Mouse (Mus musculus): Measurements from ENCODE around the gene Fshr. TPM values are rescaled to one million over a fixed set of nuclear protein-coding genes. Genes with fewer than 3 reads are reported as not detected.

Gene Fshr
- polyA plus RNA-seq, 3 experiments from 2014 or later: not detected

DNA sequence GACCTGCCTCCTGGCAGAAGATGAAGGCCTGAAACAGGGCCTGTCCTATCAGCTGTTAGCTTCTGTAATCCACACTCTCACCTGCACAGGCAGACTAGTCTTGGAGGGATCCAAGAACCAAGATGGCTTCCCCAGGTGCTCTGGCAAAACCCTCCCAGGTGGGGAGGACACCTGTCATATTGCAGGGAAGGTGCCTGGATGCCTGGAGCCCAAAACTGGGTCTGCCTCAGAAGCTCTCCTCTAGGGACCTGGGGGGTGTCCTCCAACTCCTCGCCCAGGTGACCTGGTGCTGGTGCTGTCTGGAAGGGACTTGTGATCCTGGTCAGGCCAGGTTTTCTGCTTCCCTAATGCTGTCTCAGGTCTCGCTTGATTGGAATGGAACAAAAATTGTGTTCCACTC lies 167.5 kb downstream of the Fshr start:
- no peak for ATAC-seq

- ATAC-seq: no peak
These were observed 181.0 kb downstream of the Fshr start for GRCm38 (mm10) chr17:89019518-89019917.

DNA sequence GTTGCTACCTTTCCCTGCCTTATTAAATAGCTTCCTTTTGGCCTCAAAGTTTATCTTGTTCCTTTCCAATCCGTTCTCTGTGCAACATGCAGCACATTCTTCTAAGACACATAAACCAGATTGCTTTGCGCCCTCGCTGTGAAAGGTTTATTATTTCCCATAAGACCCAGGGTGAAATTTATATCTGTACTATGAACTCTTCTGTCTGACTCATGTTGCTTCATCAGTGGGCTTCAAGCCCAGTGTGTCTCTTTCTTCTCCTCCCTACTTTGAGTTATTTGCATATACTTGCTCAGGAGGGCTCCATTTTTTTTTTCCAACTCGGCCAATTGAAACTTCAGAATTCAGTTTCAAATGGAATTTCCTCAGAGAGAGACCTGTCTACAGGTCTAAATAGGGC lies 183.5 kb downstream of the Fshr start:
- ATAC-seq: no peak

- ATAC-seq: no peak
These were observed 186.8 kb downstream of the Fshr start for GRCm38 (mm10) chr17:89013691-89014090.

- no peak for ATAC-seq
These were observed 191.4 kb downstream of the Fshr start for GRCm38 (mm10) chr17:89009117-89009516.

DNA sequence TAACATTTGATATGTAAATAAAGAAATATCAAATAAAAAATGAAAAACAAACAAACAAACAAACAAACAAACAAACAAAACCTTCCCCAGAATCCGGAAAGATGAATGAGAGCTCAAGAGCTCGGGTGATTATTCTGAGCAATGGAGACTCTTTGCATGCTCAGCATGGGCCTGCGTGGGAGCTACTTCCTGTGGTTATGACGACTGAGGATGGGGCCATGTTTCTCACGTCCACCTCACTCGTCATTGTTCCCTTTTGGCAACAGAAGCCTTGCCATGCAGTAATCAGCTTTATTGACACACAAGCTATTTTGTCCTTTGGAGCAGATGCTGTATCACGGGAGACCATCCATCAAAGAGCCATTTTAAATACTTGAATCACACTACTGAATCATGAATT lies 191.8 kb downstream of the Fshr start:
- ATAC-seq: no peak

- no peak for ATAC-seq
These were observed 194.5 kb downstream of the Fshr start for GRCm38 (mm10) chr17:89005959-89006358.

GRCm38 (mm10) chr17:88999907-89000306 lies 200.6 kb downstream of the Fshr start:
- ATAC-seq: no peak

GRCm38 (mm10) chr17:88998243-88998642 lies 202.2 kb downstream of the Fshr start:
- no peak for ATAC-seq

DNA sequence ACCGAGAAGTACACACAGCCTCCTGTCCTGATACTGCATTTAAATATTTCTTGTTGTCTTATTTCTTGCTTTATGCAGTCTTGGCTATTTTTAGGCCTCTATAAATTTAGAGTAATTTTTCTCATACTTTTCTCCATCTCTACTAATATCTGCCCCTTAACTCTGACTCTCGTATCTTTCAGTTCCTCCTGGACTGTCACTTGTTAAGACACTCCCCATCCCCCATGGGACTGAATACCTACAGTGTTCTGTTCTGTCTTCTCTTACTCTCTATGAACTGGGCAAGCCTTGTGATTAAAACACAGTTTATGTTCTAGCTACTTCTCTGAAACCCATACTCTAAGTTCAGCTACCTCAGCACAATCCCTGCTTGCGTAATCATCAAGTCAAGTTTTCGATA lies 209.2 kb downstream of the Fshr start:
- ATAC-seq: no peak

GRCm38 (mm10) chr17:88980708-88981355 lies 219.6 kb downstream of the Fshr start:
- ATAC-seq: no peak

DNA sequence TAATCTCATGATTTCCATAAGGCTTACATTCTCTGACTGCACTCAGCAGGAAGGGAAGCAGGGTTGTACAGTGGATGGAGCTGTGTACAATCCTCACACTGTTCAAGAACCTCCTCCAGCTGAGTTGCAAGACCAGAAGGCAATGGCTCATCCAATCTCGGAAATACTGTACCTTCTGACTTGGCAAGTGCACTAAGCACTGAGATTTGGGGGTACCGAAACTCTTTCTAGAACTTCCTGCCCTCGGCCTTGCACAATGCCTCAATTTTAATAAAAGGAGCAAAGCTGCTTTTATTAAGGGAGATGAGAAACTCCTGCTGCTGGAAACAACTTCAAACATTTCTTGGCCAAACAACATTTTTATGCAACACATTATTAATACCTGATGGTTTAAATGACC lies 225.9 kb downstream of the Fshr start:
- no peak for ATAC-seq

GRCm38 (mm10) chr17:88966028-88966427 lies 234.4 kb downstream of the Fshr start:
- ATAC-seq: no peak

- no peak for ATAC-seq
These were observed 246.5 kb downstream of the Fshr start for GRCm38 (mm10) chr17:88954011-88954410.

GRCm38 (mm10) chr17:88938153-88938681 lies 262.3 kb downstream of the Fshr start:
- no peak for ATAC-seq

DNA sequence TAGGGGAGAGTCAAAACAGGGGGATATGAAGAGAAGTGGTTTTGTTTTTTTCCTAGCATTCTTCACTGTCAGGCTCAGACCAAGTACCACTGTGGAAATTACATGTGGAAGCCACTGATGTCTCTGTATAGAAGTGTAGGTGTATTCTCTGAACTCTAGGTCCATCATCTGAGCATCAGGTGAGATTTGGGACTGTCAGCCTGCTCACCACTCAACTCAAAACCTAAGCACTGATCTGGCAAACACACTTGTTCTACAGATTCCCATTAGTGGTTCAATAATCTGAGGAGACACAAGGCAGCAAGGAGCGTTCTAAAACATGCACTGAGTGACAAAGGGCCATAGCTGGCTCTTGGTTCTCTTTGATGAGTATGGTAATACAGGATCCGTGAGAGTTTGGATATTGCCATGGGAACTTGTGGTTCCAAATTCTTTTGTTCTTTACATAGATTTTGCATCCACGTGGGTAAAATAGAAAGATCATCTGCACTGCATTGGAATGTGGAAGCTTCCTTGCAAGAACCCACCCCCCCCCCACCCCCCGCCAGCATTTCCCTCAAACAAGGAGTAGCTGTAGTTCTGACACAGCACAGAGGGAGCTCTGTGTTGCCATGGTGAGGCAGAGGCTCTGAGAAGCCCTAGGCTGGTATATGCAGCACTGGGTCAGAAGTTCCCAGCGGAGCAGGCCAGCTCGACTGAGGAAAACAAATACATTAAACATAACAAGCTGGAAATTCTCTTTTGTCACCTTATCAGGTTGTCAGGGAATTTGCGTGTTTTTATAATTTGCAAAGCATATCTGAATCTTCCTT lies 262.9 kb downstream of the Fshr start:
- ATAC-seq: no peak

DNA sequence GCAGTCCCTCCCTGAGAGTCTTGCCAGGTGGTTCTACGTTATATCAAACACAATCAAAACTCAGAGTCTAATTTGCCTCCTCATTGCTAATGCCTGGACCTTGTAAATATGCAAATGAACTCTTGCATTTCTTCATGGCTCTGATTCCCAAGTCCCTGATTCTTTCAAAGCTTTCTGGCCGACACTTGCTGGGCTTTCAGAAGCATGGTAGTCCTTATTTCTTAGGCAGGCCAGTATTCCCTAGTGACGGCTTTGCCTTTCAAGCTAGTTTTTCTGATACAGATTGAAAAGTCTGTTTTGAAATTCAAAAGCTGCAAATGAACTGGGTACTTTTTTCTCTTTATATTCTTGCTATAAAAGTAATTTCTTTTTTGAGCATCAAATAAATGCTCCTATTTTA lies 263.5 kb downstream of the Fshr start:
- no peak for ATAC-seq

Measured in inflammation-experienced regulatory T-cells, adult 6 months (primary cell).